In the genomic region with DNA sequence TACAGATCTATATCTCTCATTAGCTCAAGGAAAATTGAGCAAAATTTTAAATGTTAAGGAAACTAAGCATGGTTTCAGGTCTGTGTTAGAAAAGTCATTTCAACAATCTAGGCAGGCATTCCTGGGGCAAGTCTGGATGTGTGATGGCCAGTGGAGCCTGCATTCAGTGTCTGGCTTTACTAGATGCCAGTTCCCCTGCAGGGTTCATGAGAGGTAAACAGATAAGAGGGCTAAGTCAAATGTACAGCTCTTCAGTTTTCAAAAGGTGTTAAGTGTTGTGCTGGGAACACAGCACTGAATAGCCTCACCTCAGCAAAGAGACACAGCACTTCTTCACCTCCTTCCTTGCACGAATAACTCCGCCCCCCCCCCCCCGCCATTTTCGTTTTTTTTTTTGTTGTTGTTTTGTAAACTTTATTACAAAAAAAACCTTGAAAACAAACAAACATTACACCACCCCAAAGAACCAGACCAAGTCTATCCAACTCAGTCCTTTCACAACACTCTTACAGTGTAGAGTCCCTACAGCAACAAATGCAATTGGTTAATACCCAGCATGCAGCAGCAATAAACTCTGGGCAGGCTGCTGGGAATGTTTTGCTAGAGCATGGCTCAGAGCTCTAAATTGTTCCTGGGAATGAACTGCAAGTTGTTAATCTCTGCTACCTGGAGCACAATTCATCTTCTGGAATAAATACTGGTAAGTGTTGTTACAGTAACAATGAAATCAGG, we compare ENCODE assay signal across 16 mouse cellular contexts.
DNase-seq lines count a peak whose midpoint lies in the region; TF ChIP-seq lines count a peak whose summit lies in the region.
"Had no signal": no experiment of that assay in that cellular context is flagged by ENCODE, and none has a peak within 500 bp of the region (broad histone marks: within the 10 kb centered on the region; RNA-seq: fewer than 3 reads in every experiment).

No protein-coding gene starts in this region.

- no peak overlapping the region for H3K9ac ChIP-seq in heart, adult 2 months (ENCODE audit: low read depth, low read length)
- H3K9ac ChIP-seq: embryonic facial prominence, embryonic 12.5 days; hindbrain, embryonic 12.5 days had no signal

- H3K4me1 ChIP-seq in heart, adult 2 months (ENCODE audit: control insufficient read depth, insufficient read depth, low read length) = peaks cover 14% of the 10 kb centered on the region
- H3K4me1 ChIP-seq: embryonic facial prominence, embryonic 12.5 days; hindbrain, embryonic 12.5 days had no signal

- TF ChIP-seq POLR2A in heart, adult 2 months (IDR thresholded peaks at IDR 0.05; ENCODE audit: insufficient read depth, low read depth, low read length) = no peak

- DNase-seq in heart, adult 2 months = no peak
- DNase-seq in heart, postnatal 14 days = no peak
- DNase-seq in layer of hippocampus, adult 2 months (ENCODE audit: low spot score in 2 of 2) = no peak
- DNase-seq in layer of hippocampus, adult 9-10 months (ENCODE audit: low spot score) = no peak
- DNase-seq in urinary bladder, postnatal 14 days (ENCODE audit: low spot score) = peak; percentile 22
- DNase-seq in urinary bladder, postnatal 25 days (ENCODE audit: low spot score) = no peak
- DNase-seq in right cerebral cortex, postnatal 14 days = no peak
- DNase-seq in spleen, postnatal 10 days (ENCODE audit: low spot score in 2 of 2) = no peak
- DNase-seq: adrenal gland, postnatal 14 days; cerebellum, adult 11-12 months; cerebellum, adult 9-10 months; cerebellum, postnatal 25 days; gastrocnemius, postnatal 14 days; heart, postnatal 4 days had no signal

- no peak overlapping the region for H3K4me3 ChIP-seq in heart, adult 2 months
- H3K4me3 ChIP-seq in layer of hippocampus, adult 2 months = no peak overlapping the region
- H3K4me3 ChIP-seq: embryonic facial prominence, embryonic 12.5 days; hindbrain, embryonic 12.5 days had no signal

- no peaks in the 10 kb centered on the region for H3K27me3 ChIP-seq in heart, adult 2 months (ENCODE audit: control insufficient read depth, insufficient read depth, low read length)
- H3K27me3 ChIP-seq: embryonic facial prominence, embryonic 12.5 days; hindbrain, embryonic 12.5 days had no signal

- H3K36me3 ChIP-seq in heart, adult 2 months (ENCODE audit: control insufficient read depth, insufficient read depth, low read length) = peaks cover 33% of the 10 kb centered on the region
- H3K36me3 ChIP-seq: embryonic facial prominence, embryonic 12.5 days; hindbrain, embryonic 12.5 days had no signal

- peaks cover 8% of the 10 kb centered on the region for H3K79me2 ChIP-seq in heart, adult 2 months (replicated peaks; ENCODE audit: control insufficient read depth, insufficient read depth, low read length)

- no peak for TF ChIP-seq CTCF in heart, adult 2 months (IDR thresholded peaks at IDR 0.05)
- TF ChIP-seq CTCF in layer of hippocampus, adult 2 months (conservative IDR thresholded peaks at IDR 0.05) = no peak

- no peak overlapping the region for H3K27ac ChIP-seq in heart, adult 2 months
- peak overlapping the region; percentile 20; the same call in 1 of the 2 replicates for H3K27ac ChIP-seq in layer of hippocampus, adult 2 months
- H3K27ac ChIP-seq: embryonic facial prominence, embryonic 12.5 days; hindbrain, embryonic 12.5 days had no signal

- intact Hi-C loops in heart, adult 2 months (cut with DNase I) = no loop called here
- intact Hi-C loops in heart, postnatal 14 days (cut with DNase I) = loop anchor here (5.0 kb wide), 1 partner anchor 33 kb away; no protein-coding TSS in a partner anchor

- WGBS in heart, adult 2 months = 54% methylated on average over 4 of the region's 4 CpGs

- 0 out of 2 replicates have a peak, but pooled peaks have one; percentile 8 for TF ChIP-seq EP300 in heart, adult 2 months (IDR thresholded peaks at IDR 0.05; ENCODE audit: insufficient read depth, low read depth, low read length)
